Mouse (Mus musculus) monocyte, adult 5-6 weeks (primary cell): ENCODE measurements around the gene Ccdc194. TPM values are rescaled to one million over a fixed set of nuclear protein-coding genes. Genes with fewer than 3 reads are reported as not detected.

Experiments used
- total RNA-seq: library from RNA; stranded (forward); fragments of 200-1000, 200-491, 200-594 nt; gene quantifications from 3 replicates; pipeline ENCODE4 v1.2.3, GENCODE M21; 2017

Ccdc194 gene
- total RNA-seq, 1 experiment from 2014 or later = not detected

Other genes starting within 250 kb of the Ccdc194 start
- gene Use1, start 158.9 kb downstream of the Ccdc194 start, total RNA-seq = 172 to 275 TPM (median 266 TPM) in 3 replicates
- 11.9 to 24.2 TPM (median 16.3 TPM) in 3 replicates for gene Ocel1, start 154.4 kb downstream of the Ccdc194 start, total RNA-seq
- 3.4 to 11.6 TPM (median 9.4 TPM) in 3 replicates for gene Nr2f6, start 143.8 kb downstream of the Ccdc194 start, total RNA-seq
- gene Ushbp1, start 129.9 kb downstream of the Ccdc194 start, total RNA-seq = 0.10 TPM in 1 of 3 replicates, not detected in the others
- gene Babam1, start 128.8 kb downstream of the Ccdc194 start, total RNA-seq = 49.7 to 68.7 TPM (median 61.4 TPM) in 3 replicates
- 0.48 TPM in 1 of 3 replicates, not detected in the others for gene Ankle1, start 119.7 kb downstream of the Ccdc194 start, total RNA-seq
- gene Abhd8, start 62.1 kb downstream of the Ccdc194 start, total RNA-seq = 2.2 to 12.0 TPM (median 8.3 TPM) in 3 replicates
- 5.7 to 17.9 TPM (median 13.7 TPM) in 3 replicates for gene Mrpl34, start 60.8 kb downstream of the Ccdc194 start, total RNA-seq
- gene Dda1, start 56.5 kb downstream of the Ccdc194 start, total RNA-seq = 33.6 to 53.8 TPM (median 42.4 TPM) in 3 replicates
- 4.7 to 11.0 TPM (median 8.5 TPM) in 3 replicates for gene Ano8, start 39.7 kb downstream of the Ccdc194 start, total RNA-seq
- gene Gtpbp3, start 37.6 kb downstream of the Ccdc194 start, total RNA-seq = 16.0 to 22.2 TPM (median 16.4 TPM) in 3 replicates
- not detected in 3 replicates for gene Plvap, start 14.0 kb downstream of the Ccdc194 start, total RNA-seq
- gene Bst2, start 11.7 kb upstream of the Ccdc194 start, total RNA-seq = 25.5 to 51.2 TPM (median 32.9 TPM) in 3 replicates
- gene Mvb12a, start 17.2 kb upstream of the Ccdc194 start, total RNA-seq = 13.9 to 34.3 TPM (median 20.5 TPM) in 3 replicates
- 0.29 TPM in 1 of 3 replicates, not detected in the others for gene Tmem221, start 33.2 kb upstream of the Ccdc194 start, total RNA-seq
- gene Nxnl1, start 40.9 kb upstream of the Ccdc194 start, total RNA-seq = not detected in 3 replicates
- gene Slc27a1, start 43.2 kb upstream of the Ccdc194 start, total RNA-seq = 0.53 to 1.2 TPM (median 0.76 TPM) in 3 replicates
- 31.2 to 49.8 TPM (median 36.8 TPM) in 3 replicates for gene Pgls, start 66.5 kb upstream of the Ccdc194 start, total RNA-seq
- gene Fam129c, start 71.9 kb upstream of the Ccdc194 start, total RNA-seq = 6.3 to 12.8 TPM (median 6.9 TPM) in 3 replicates
- gene Colgalt1, start 85.3 kb upstream of the Ccdc194 start, total RNA-seq = 39.9 to 78.4 TPM (median 65.4 TPM) in 3 replicates
- gene Unc13a, start 146.0 kb upstream of the Ccdc194 start, total RNA-seq = 0.21 to 0.97 TPM (median 0.29 TPM) in 3 replicates
- gene Jak3, start 150.6 kb upstream of the Ccdc194 start, total RNA-seq = 7.1 to 25.6 TPM (median 11.2 TPM) in 3 replicates
- gene Insl3, start 163.5 kb upstream of the Ccdc194 start, total RNA-seq = 14.1 TPM in 1 of 3 replicates, not detected in the others
- gene B3gnt3, start 176.1 kb upstream of the Ccdc194 start, total RNA-seq = 0.29 to 0.75 TPM in 2 of 3 replicates, not detected in the other
- 17.3 to 92.4 TPM (median 17.6 TPM) in 3 replicates for gene Fcho1, start 200.0 kb upstream of the Ccdc194 start, total RNA-seq